Mouse (Mus musculus) bone marrow macrophage, adult 2 months (primary cell): ENCODE data around the gene Pigb.

Experiments used
- CTCF ChIP-seq: IDR thresholded peaks from 2 replicates; pipeline ENCODE4 v1.5.1; 2012; ENCODE audit warnings: low read depth, mild to moderate bottlenecking, low read length, moderate library complexity
- POLR2A ChIP-seq: IDR thresholded peaks from 2 replicates; pipeline ENCODE4 v1.6.1; 2012; ENCODE audit warnings: mild to moderate bottlenecking, low read depth, low read length, borderline replicate concordance

DNA sequence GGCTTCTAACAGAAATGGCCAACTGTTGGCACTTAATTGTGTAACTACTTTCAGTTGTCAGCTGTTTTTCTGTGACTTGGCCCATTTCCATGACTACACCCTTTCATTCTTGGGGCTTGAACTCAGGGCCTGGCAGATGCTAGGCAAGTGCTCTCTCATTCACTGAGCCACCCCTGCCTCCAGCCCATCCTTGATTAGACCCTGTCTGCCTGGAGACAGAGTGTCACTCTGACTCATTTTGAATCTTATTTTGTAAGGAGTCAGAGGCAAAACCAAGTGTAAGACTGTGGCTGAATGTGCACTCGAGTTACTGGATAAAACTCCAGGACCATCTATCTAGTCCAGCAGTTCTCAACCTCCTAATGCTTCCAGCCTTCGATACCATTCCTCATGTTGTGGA, 7.7 kb upstream of the Pigb start:
- TF ChIP-seq CTCF, result no peak
- no peak for TF ChIP-seq POLR2A
